Mouse (Mus musculus) kidney, adult 11 months (tissue): ENCODE measurements around the gene Rgn.
A peak's percentile ranks its signal among the peaks of the same experiment; 100 is the strongest.

Source experiments
- DNase-seq: peaks from one replicate; pipeline ENCODE4 v3.0.0; 2022

Rgn gene

DNA sequence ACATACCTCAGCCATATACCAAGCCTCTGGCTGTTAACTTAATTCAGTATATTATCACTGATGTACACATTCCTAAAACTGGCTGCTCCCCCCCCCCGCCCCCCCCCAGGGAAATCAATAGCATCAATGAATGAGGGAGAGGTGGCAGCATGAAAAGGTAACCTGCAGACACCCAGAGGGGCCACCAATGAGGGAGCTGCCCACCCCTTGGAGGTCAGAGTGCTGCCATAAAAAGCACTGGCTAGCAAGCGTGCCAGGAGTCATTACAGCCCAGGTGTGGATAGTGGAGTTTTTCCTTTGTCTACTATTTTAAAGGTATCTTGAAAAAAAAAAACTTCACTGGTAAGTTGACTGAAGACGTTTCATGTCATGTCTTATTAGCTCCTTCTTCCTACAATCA is at the start of gene Rgn:
Gene Rgn (plus strand): TSS at position 256 of the 400 bp plus-strand sequence.
- DNase-seq: no peak

DNA sequence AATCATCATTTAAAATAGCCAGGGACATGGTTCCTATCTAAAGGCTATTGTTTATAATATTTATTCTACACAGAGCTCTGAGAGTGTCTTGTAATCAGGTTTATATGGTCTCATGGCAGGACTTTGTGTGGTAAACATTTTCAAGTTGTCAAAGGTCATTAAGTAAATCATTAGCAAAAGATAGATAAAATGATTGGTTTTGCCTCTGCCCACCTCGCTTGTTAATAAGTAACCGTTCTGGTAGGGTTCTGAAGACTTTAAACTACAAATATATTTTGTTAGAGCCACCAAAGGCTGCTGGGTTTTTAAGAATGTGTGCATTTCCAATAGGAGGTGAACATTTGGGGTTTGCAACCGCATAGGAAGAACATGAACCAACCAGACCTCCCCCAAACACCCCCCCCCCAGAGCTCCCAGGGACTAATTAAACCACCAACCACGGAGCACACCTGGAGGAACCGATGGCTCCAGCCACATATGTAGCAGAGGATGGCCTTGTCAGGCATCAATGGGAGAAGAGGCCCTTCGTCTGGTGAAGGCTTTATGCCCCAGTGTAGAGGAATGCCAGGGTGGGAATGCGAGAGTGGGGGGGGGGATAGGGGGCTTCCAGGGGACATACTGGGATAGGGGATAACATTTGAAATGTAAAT is 29.2 kb upstream of the Rgn start:
- no peak for DNase-seq

DNA sequence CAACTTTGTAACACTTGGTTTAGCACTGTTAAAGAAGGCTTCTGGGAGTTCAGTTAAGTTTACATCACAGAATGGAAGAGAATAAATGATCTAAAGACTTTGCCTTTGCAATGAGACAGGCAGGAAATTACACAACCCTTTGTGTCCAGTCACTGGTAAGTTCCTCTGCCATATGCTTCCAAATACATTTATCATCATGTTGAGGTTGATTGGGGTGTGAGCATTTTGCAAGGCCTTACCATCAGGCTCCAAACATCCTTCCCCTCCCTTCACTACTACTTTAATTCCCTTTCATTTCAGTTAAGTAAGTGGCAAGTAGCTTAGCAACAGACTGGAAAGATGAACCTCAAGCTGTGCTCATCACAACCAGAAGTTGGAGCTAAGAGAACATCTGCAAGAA is 28.0 kb upstream of the Rgn start:
- DNase-seq: no peak

DNA sequence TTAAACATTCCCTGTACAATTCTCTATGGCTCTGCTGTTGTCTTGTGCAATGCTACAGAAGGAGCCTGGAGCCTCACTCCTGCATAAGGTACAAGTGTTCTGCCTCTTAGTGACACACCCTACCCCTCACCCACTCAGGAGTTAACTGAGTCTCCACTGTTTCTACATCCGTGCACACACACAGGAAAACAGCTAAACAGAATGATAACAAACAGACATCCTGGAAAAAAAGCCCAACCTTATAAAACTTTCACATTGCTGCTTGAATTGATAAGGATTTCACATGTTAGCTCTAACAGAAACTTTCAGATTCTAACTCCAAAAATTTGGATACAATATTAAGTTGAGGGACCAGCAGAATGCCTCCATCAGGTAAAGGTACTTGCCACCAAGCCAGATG is 17.0 kb upstream of the Rgn start:
- DNase-seq: no peak

DNA sequence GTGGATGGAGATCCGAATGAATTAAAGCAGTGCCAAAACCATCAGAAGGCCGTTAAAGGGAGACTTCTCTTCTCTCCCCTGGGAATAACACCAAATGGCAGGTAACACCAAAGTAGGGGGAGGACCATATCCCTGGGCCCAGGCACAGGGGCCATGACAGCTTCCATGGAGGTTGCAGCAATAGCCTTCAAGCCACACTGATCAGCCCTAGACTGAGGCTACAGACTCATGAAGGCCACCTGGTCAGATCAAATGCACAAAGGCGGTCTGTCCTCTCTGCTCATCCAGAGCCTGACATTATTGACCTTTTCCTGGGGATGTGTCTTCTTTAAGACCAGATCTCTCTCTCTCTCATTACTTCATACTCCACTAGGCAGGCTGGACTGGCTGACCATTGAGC is 5.7 kb upstream of the Rgn start:
- DNase-seq: no peak

DNA sequence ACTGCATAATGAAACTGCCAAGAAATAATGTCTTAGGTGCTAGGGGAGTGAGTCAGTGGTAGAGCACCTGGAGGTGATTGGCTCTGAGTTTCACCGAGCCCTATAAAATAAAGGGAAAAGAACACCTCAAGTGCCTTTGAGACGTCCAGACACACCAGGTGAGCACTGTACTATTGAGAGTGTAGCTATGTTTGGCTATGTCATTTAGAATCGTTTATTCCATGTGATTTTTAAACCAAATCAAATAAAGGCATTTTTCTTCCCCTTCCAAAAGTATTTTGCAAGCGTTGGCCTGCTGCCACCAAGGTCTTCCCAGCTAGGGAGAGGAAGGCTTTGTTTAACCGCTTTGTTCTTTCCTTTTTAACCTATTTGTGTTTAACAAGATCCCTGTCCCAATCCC is 2.0 kb upstream of the Rgn start:
- DNase-seq: no peak

DNA sequence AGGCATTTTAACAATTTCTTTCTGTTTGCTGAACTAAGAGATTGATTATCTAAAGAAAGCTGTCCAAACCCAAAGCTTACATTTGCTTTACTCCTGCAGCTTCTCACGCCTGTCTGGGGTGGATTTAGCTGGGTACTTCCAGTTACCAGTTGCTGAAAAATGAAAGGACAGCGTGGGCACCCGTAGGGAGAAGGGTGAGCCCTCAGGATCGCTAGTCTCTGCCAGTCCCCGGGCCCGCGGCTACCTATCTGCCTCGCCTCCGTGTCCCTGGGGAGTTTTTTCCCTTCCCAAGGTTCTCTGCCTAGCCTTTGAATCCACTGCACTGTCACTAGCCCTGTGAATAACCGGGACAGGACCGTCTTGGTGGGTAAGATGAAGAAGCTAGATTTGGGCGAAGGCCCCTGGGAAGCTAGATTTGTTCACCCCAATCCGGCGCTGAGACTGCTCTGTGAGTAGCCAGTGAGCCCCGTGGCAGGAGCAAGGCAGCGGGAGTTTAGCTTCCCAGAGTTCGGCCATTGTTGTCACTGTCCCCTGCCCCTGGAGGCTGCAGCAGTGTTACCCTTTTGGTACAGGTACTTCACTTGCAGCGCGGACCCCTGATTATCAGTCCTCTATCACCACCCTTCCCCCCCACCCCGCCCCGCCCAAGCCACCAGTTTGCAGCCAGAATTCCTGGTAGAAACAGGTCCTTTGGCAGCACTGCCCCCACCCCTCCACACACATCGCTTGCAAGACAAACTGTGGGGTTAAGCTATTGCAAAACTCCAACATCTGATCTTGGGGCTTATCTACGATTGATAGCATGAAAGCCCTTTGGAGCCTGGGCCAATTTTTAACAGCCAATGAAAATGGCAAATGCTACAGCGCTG is 1.3 kb upstream of the Rgn start:
- peak; percentile 22 for DNase-seq

DNA sequence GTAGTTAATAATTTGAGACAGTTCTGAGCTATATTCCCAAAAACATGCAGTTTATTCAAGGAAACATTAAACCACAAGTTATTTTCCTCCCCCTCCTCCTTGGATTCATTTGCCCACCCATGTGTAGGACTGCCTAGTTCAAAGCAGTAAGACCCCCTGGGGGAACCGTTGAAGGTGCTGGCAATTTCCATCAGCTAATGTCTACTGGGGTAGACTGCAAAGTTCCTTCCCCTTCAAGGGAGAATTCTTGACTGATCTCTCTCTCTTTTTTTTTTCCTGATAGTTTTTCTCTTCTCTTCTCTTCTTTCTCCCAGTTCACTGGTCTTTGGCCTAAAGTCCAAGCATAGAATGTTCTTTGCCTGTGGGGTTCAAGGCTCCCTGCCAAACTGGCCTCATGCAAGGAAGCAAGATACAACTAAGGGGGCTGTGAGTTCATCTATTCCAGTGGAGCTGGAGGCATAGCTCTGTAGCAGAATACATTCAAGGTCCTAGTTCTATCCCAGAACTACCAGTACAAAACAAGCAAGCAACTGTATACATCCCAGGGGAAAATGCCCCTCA is 627 bp upstream of the Rgn start:
- peak; percentile 26 for DNase-seq

DNA sequence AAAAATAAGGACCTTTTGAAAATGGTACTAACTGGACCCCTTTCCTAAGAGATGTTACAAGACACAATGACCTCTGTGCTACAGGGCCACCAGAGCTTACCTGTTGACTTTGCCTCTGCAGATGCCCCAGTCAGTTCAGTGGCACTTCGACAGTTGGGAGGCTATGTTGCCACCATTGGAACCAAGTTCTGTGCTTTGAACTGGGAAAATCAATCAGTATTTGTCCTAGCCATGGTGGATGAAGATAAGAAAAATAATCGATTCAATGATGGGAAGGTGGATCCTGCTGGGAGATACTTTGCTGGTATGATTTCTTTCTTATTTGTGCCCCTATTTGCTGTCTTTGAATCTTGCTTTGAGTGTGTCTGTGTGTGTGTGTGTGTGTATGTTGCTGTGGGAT is 2.6 kb downstream of the Rgn start:
- DNase-seq: no peak

DNA sequence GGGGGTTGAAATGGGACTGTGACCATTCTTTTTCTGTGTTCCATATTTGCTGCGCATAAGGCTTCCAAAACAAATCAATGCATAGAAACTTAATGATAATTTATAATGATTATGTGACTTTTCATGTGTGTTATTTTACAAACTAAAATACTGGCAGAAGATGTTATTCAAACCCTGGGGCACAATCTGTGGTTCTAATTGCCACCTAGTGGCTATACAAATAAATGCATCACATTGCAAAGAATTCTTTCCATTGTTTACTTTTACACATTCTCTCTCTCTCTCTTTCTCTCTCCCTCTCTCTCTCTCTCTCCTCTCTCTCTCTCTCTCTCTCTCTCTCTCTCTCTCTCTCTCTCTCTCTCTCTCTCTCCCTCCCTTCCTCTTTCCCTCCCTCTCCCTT is 12.3 kb downstream of the Rgn start:
- DNase-seq: no peak

DNA sequence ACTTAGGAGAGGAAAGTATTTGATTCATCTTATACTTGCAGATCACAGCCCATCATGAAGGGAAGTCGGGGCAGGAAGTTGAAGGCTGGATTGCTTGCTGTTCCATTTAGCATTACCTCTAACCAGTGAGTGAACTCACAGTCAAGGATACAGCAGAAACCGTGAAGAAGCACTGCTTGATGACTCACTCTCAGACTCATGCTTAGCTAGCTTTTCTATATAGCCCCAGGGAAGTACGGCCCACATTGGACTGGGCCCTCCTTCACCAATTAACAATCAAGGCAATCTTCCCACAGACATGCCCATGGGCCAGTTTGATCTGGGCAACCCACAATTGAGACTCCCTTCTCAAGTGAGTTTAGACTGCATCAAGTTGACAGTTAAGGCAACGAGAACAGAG is 14.4 kb downstream of the Rgn start:
- no peak for DNase-seq

DNA sequence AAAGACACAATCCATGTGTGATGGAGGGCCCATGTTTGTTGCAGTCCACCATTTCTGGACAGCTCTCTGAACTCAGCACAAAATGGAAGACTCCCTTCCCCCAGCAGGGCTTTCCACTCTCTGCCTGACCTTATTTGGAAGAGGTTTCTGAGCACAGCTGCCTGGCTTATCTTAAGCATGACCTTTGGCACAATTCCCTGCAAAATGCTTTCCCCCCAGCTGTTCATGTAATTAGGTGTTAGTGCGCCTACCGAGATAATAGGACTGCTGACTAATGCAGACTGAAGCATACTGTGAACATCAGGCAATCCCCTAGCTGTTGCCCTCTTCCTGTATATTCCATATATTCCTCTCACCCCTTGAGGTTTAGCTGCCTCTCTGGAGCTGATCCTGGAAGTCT is 21.4 kb downstream of the Rgn start:
- no peak for DNase-seq

DNA sequence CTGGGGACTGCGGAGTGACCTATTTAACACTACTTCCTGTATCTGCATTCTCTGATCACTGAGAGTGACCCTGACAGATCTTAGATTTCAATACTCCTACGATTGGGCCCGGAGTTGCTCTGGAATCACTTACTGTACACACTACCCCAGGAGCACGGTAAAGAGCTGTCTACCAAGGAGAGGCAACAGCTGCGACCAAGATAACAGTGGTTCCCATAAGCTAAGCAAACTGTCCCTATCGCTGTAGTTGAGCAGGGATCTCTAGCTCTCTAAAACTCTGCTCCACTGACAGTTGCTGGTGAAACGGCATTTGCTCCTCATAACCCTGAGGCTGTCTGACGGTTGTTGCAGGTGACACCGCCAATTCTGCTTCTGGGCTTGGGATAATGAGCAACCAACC is 23.1 kb downstream of the Rgn start:
- no peak for DNase-seq

DNA sequence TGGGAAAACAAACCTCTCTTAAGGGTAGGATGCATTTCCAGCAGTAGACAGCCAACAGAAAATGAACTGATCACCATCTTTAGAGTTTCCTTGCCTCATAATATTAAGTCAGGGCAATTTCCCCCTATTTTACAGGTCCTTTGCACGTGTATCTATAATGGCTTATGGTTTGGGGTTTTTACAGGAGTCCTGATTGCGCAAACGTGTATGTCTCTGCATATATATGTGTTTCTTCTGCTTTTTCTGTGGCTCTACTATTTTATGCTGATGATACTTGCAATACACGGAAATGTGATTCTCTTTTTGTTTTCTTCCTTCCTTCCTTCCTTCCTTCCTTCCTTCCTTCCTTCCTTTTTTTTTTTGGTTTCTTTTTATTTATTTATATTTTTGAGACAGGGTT is 24.3 kb downstream of the Rgn start:
- DNase-seq: no peak

DNA sequence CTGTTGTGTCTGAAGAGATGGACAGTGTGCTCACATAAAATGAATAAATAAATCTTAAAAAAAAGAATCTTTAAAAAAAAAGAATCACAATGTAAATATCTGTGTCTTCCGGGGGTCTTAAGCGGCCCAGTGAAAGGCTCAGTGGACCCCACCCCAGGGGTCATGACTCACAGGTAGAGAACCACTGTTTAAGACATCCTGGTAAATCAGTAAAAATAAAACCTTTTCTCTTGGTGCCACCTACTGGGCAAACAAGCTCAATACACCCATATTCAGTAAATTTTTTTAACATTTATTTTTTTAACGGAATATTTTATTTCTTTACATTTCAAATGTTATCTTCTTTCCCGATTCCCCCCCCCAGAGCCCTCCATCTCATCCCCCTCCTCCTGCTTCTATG is 38.4 kb downstream of the Rgn start:
- no peak for DNase-seq

DNA sequence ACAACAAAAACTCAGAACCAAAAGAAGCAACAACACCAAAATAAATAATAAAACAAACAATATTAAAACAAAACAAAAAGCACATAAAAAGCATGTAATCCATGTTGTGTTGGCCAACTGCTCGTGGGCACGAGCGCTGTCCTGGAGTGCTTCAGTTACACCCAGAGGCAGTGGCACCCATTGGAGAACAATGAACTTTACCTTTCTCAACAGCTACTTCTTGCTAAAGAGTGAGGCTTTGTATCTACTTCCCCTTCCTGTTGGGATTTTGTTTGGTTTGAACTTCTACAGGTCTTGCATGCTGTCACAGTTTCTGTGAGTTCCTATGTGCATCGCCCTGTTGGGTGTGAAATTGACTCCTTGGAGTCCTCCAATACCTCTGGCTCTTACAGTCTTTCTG is 58.9 kb downstream of the Rgn start:
- no peak for DNase-seq
